Mouse (Mus musculus): ENCODE results near the gene Nxt2. TPM values are rescaled to one million over a fixed set of nuclear protein-coding genes. Genes with fewer than 3 reads are reported as not detected.
"Not testable (repeated sequence)": the region's sequence is repeated elsewhere in the genome, so short reads cannot be mapped to it uniquely, and the experiment has no call there.

The Nxt2 gene
- 10 to 100 TPM; 22.7 to 25.5 TPM for total RNA-seq (2021)
- long read RNA-seq, experiment 1, transcript Nxt2-203 (4 exons, 2,484 nt), result major isoform, 46 of 56 reads
- long read RNA-seq, experiment 1, partial matches to known transcripts, result 0 of 56 reads
- long read RNA-seq, experiment 1, other reads (novel, unspliced or antisense), result 6 of 56 reads
- long read RNA-seq, experiment 2, transcript Nxt2-203 (4 exons, 2,484 nt), result major isoform, 34 of 44 reads
- long read RNA-seq, experiment 2, partial matches to known transcripts, result 1 of 44 reads
- long read RNA-seq, experiment 2, other reads (novel, unspliced or antisense), result 3 of 44 reads

- intact Hi-C loops (cut with DNase I), result no loop called here
- DNase-seq (ENCODE audit: low spot score in 2 of 2), result no peak
Measured at GRCm38 (mm10) chrX:142226542-142226941, at the start of gene Nxt2. TSS of gene Nxt2 (plus strand) at chrX:142226770.

- DNase-seq (ENCODE audit: low spot score in 2 of 2), result no peak
- intact Hi-C loops (cut with DNase I), result no loop called here
Measured at GRCm38 (mm10) chrX:142176981-142177380, 49.6 kb upstream of the Nxt2 start.

- intact Hi-C loops (cut with DNase I), result no loop called here
Measured at GRCm38 (mm10) chrX:142182026-142182425, 44.5 kb upstream of the Nxt2 start.

GRCm38 (mm10) chrX:142189023-142189703 lies 37.4 kb upstream of the Nxt2 start:
- intact Hi-C loops (cut with DNase I), result no loop called here
- peak; percentile 49 to 57 for DNase-seq (ENCODE audit: low spot score in 2 of 2)

More at GRCm38 (mm10) chrX:142182026-142182425, 44.5 kb upstream of the Nxt2 start:
- no peak for DNase-seq (ENCODE audit: low spot score in 2 of 2)

- intact Hi-C loops (cut with DNase I), result no loop called here
Measured at GRCm38 (mm10) chrX:142190355-142190754, 36.2 kb upstream of the Nxt2 start.

GRCm38 (mm10) chrX:142194420-142194819 lies 32.1 kb upstream of the Nxt2 start:
- DNase-seq (ENCODE audit: low spot score in 2 of 2), result peak in 1 of 2 experiments; percentile 11
- intact Hi-C loops (cut with DNase I), result no loop called here

More at GRCm38 (mm10) chrX:142190355-142190754, 36.2 kb upstream of the Nxt2 start:
- no peak for DNase-seq (ENCODE audit: low spot score in 2 of 2)

GRCm38 (mm10) chrX:142195551-142195950 lies 31.0 kb upstream of the Nxt2 start:
- DNase-seq (ENCODE audit: low spot score in 2 of 2), result no peak
- intact Hi-C loops (cut with DNase I), result no loop called here

- intact Hi-C loops (cut with DNase I), result no loop called here
- no peak for DNase-seq (ENCODE audit: low spot score in 2 of 2)
Measured at GRCm38 (mm10) chrX:142196831-142197230, 29.7 kb upstream of the Nxt2 start, which contains the start of gene Gucy2f. TSS of gene Gucy2f (minus strand) at chrX:142196931.

- DNase-seq (ENCODE audit: low spot score in 2 of 2), result peak; percentile 54 to 62
Measured at GRCm38 (mm10) chrX:142200295-142200694, 26.3 kb upstream of the Nxt2 start.

GRCm38 (mm10) chrX:142227398-142228054 lies 956 bp downstream of the Nxt2 start:
- peak; percentile 2 to 13 for DNase-seq (ENCODE audit: low spot score in 2 of 2)
- intact Hi-C loops (cut with DNase I), result no loop called here

More at GRCm38 (mm10) chrX:142200295-142200694, 26.3 kb upstream of the Nxt2 start:
- intact Hi-C loops (cut with DNase I), result loop anchor here (1.0 kb wide), 1 partner anchor 114 kb away; no protein-coding TSS in a partner anchor

- intact Hi-C loops (cut with DNase I), result no loop called here
- DNase-seq (ENCODE audit: low spot score in 2 of 2), result peak; percentile 66
Measured at GRCm38 (mm10) chrX:142228055-142228768, 1.6 kb downstream of the Nxt2 start.

GRCm38 (mm10) chrX:142228769-142229158 lies 2.2 kb downstream of the Nxt2 start:
- intact Hi-C loops (cut with DNase I), result no loop called here
- peak in 1 of 2 experiments; percentile 1 for DNase-seq (ENCODE audit: low spot score in 2 of 2)

GRCm38 (mm10) chrX:142236146-142236545 lies 9.6 kb downstream of the Nxt2 start:
- not testable (repeated sequence) for DNase-seq (ENCODE audit: low spot score in 2 of 2)
- intact Hi-C loops (cut with DNase I), result loop anchor here (5.0 kb wide), 1 partner anchor 76 kb away; no protein-coding TSS in a partner anchor

- intact Hi-C loops (cut with DNase I), result loop anchor here (5.0 kb wide), 1 partner anchor 75 kb away; no protein-coding TSS in a partner anchor
Measured at GRCm38 (mm10) chrX:142237101-142237500, 10.5 kb downstream of the Nxt2 start.

GRCm38 (mm10) chrX:142245682-142246327 lies 19.2 kb downstream of the Nxt2 start:
- intact Hi-C loops (cut with DNase I), result no loop called here
- DNase-seq (ENCODE audit: low spot score in 2 of 2), result no peak

More at GRCm38 (mm10) chrX:142237101-142237500, 10.5 kb downstream of the Nxt2 start:
- no peak for DNase-seq (ENCODE audit: low spot score in 2 of 2)

GRCm38 (mm10) chrX:142250008-142250736 lies 23.6 kb downstream of the Nxt2 start:
- intact Hi-C loops (cut with DNase I), result no loop called here
- DNase-seq (ENCODE audit: low spot score in 2 of 2), result no peak

GRCm38 (mm10) chrX:142276031-142276430 lies 49.5 kb downstream of the Nxt2 start:
- intact Hi-C loops (cut with DNase I), result no loop called here
- DNase-seq (ENCODE audit: low spot score in 2 of 2), result peak in 1 of 2 experiments; percentile 2

GRCm38 (mm10) chrX:142276573-142276972 lies 50.0 kb downstream of the Nxt2 start:
- intact Hi-C loops (cut with DNase I), result no loop called here
- DNase-seq (ENCODE audit: low spot score in 2 of 2), result no peak

All from left cerebral cortex, postnatal 14 days (tissue).